Mouse (Mus musculus): ENCODE results near the gene Rps6ka2. TPM values are rescaled to one million over a fixed set of nuclear protein-coding genes. Genes with fewer than 3 reads are reported as not detected.

Gene Rps6ka2
- polyA plus RNA-seq, 1 experiment from 2014 or later, result 11.7 TPM

- no peak overlapping the region for H3K9ac ChIP-seq (replicated peaks; ENCODE audit: low read depth, low read length)
- H3K27me3 ChIP-seq (ENCODE audit: control insufficient read depth, insufficient read depth, low read length), result no peaks in the 10 kb centered on the region
- no peak overlapping the region for H3K27ac ChIP-seq (ENCODE audit: low read length)
- no peaks in the 10 kb centered on the region for H3K9me3 ChIP-seq (ENCODE audit: control insufficient read depth, low read depth, low read length)
- H3K4me1 ChIP-seq (ENCODE audit: control insufficient read depth, insufficient read depth, low read length), result peaks cover 15% of the 10 kb centered on the region
- H3K36me3 ChIP-seq (ENCODE audit: control insufficient read depth, insufficient read depth, low read length), result no peaks in the 10 kb centered on the region
- no peak for ATAC-seq (ENCODE audit: insufficient number of reproducible peaks, insufficient read depth, low FRiP score, low read depth)
- 90% methylated on average over 5 of the region's 5 CpGs for WGBS
- H3K4me2 ChIP-seq (replicated peaks; ENCODE audit: low read depth, low read length), result no peak overlapping the region
- no peak overlapping the region for H3K4me3 ChIP-seq (ENCODE audit: low read depth, low read length)
Measured at GRCm38 (mm10) chr17:7264610-7265009, 94.7 kb downstream of the Rps6ka2 start.

- Histone ChIP-seq H3K4me3 (ENCODE audit: low read depth, low read length) (no peak overlapping the region), H3K4me2 (replicated peaks; ENCODE audit: low read depth, low read length) (no peak overlapping the region), H3K36me3 (ENCODE audit: control insufficient read depth, insufficient read depth, low read length) (no peaks in the 10 kb centered on the region), H3K27me3 (ENCODE audit: control insufficient read depth, insufficient read depth, low read length) (no peaks in the 10 kb centered on the region), H3K4me1 (ENCODE audit: control insufficient read depth, insufficient read depth, low read length) (peaks cover 20% of the 10 kb centered on the region), H3K9me3 (ENCODE audit: control insufficient read depth, low read depth, low read length) (no peaks in the 10 kb centered on the region), H3K9ac (replicated peaks; ENCODE audit: low read depth, low read length) (no peak overlapping the region), H3K27ac (ENCODE audit: low read length) (peak overlapping the region; percentile 55; the same call in 1 of the 2 replicates)
- 48% methylated on average over 4 of the region's 4 CpGs for WGBS
- no peak for ATAC-seq (ENCODE audit: insufficient number of reproducible peaks, insufficient read depth, low FRiP score, low read depth)
Measured at GRCm38 (mm10) chr17:7265291-7265690, 95.4 kb downstream of the Rps6ka2 start.

DNA sequence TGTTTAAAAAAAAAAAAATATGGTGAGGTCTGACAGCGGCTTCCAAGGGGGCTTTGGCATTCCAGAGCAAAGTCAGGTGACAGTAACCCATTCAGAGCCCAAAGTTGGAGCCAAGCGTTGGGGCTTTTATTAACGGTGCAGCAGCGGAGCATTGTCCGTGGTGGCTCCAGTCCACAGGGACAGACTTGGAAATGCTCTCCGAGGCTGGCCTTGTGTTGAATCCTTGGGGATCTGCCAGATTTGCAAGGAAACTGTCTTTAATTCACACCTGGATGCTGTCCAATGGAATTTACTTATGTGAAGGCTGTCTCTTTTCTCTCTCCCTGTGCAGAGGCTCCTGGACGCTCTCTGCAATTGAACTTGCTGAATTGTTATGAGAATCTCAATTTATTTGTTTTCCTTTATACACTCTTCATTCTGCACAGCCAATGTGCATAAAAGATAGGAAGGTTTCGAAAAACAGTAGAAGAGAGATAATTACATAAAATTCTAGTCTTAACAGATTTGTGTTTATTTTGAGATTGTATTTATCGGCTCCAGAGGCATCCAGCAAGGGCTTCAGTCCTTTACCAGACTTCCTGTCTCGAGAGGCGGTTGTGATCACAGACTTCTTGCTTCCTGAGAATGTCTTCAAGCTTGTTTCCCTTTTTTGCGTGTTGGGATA is 95.9 kb downstream of the Rps6ka2 start:
- H3K27me3 ChIP-seq (ENCODE audit: control insufficient read depth, insufficient read depth, low read length), result no peaks in the 10 kb centered on the region
- 41% methylated on average over 12 of the region's 12 CpGs for WGBS
- no peak overlapping the region for H3K4me2 ChIP-seq (replicated peaks; ENCODE audit: low read depth, low read length)
- H3K4me1 ChIP-seq (ENCODE audit: control insufficient read depth, insufficient read depth, low read length), result peaks cover 22% of the 10 kb centered on the region
- no peaks in the 10 kb centered on the region for H3K36me3 ChIP-seq (ENCODE audit: control insufficient read depth, insufficient read depth, low read length)
- H3K4me3 ChIP-seq (ENCODE audit: low read depth, low read length), result no peak overlapping the region
- H3K9ac ChIP-seq (replicated peaks; ENCODE audit: low read depth, low read length), result no peak overlapping the region
- H3K9me3 ChIP-seq (ENCODE audit: control insufficient read depth, low read depth, low read length), result no peaks in the 10 kb centered on the region
- ATAC-seq (ENCODE audit: insufficient number of reproducible peaks, insufficient read depth, low FRiP score, low read depth), result no peak
- H3K27ac ChIP-seq (ENCODE audit: low read length), result peak overlapping the region; percentile 56; the same call in 1 of the 2 replicates

GRCm38 (mm10) chr17:7267843-7268242 is 97.9 kb downstream of the Rps6ka2 start:
- H3K9me3 ChIP-seq (ENCODE audit: control insufficient read depth, low read depth, low read length), result no peaks in the 10 kb centered on the region
- peaks cover 38% of the 10 kb centered on the region for H3K4me1 ChIP-seq (ENCODE audit: control insufficient read depth, insufficient read depth, low read length)
- no peak overlapping the region for H3K9ac ChIP-seq (replicated peaks; ENCODE audit: low read depth, low read length)
- H3K4me3 ChIP-seq (ENCODE audit: low read depth, low read length), result no peak overlapping the region
- no peak overlapping the region for H3K4me2 ChIP-seq (replicated peaks; ENCODE audit: low read depth, low read length)
- no peak for ATAC-seq (ENCODE audit: insufficient number of reproducible peaks, insufficient read depth, low FRiP score, low read depth)
- H3K36me3 ChIP-seq (ENCODE audit: control insufficient read depth, insufficient read depth, low read length), result no peaks in the 10 kb centered on the region
- H3K27ac ChIP-seq (ENCODE audit: low read length), result no peak overlapping the region
- no peaks in the 10 kb centered on the region for H3K27me3 ChIP-seq (ENCODE audit: control insufficient read depth, insufficient read depth, low read length)
- WGBS, result 61% methylated on average over 2 of the region's 2 CpGs

DNA sequence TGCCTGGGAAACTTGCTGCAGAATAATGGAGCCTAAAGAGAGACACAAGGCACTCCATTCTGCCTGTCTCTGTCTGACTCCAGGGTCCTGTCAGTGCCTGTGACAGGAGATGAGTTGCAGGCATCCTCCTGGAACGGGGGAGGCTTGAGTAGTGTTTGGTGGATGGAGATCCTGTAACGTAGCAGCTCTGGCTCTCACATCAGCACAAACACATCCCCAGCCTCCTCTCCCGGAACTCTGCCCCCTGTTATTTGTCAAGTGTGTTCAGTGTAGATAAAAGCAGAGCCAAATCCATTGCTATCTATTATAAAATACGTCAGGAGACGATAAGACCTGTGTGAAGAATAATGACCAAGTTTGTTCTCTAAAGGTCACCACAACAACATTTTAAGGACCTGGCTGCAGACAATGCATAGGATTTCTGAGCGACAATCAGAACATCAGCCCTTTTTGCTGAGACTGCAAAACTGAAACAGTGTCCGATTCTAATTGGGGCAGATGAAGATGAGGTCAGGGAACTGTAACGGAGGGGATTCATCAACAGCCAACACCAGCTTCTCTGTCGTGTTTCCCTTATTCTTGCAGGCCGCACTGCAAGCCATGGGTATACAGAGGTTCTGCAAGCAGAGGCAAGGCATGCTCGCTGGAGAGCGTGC is 99.4 kb downstream of the Rps6ka2 start:
- Histone ChIP-seq H3K9ac (replicated peaks; ENCODE audit: low read depth, low read length) (no peak overlapping the region), H3K27me3 (ENCODE audit: control insufficient read depth, insufficient read depth, low read length) (no peaks in the 10 kb centered on the region), H3K4me2 (replicated peaks; ENCODE audit: low read depth, low read length) (no peak overlapping the region), H3K9me3 (ENCODE audit: control insufficient read depth, low read depth, low read length) (no peaks in the 10 kb centered on the region), H3K4me1 (ENCODE audit: control insufficient read depth, insufficient read depth, low read length) (peaks cover 44% of the 10 kb centered on the region), H3K36me3 (ENCODE audit: control insufficient read depth, insufficient read depth, low read length) (no peaks in the 10 kb centered on the region), H3K4me3 (ENCODE audit: low read depth, low read length) (no peak overlapping the region), H3K27ac (ENCODE audit: low read length) (peak overlapping the region; percentile 71; the same call in 1 of the 2 replicates)
- peak; percentile 21; the same call in 1 of the 2 replicates for ATAC-seq (ENCODE audit: insufficient number of reproducible peaks, insufficient read depth, low FRiP score, low read depth)
- WGBS, result 32% methylated on average over 12 of the region's 12 CpGs

DNA sequence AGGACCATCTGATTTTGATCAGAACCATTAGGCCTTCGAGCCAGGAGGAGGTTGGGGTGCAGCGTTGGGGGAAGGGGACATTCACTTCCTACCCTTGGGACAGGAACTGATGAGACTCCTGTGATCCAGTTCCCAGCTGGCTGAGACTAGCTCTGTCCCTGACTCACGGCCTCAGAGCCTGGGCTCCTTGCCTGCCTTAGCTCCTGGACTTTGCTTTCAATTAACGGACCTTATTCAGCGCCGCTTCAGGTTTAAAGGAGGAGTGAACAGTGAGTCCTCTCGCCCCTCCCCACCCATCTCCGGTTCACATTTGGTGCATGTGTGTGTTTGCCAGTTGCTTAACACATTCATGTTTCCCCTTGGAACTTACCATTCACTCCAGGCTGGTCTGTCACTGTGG is 100.6 kb downstream of the Rps6ka2 start:
- H3K27me3 ChIP-seq (ENCODE audit: control insufficient read depth, insufficient read depth, low read length), result no peaks in the 10 kb centered on the region
- H3K4me2 ChIP-seq (replicated peaks; ENCODE audit: low read depth, low read length), result no peak overlapping the region
- ATAC-seq (ENCODE audit: insufficient number of reproducible peaks, insufficient read depth, low FRiP score, low read depth), result no peak
- whole genome bisulfite sequencing, result 67% methylated on average over 8 of the region's 8 CpGs
- H3K36me3 ChIP-seq (ENCODE audit: control insufficient read depth, insufficient read depth, low read length), result no peaks in the 10 kb centered on the region
- no peaks in the 10 kb centered on the region for H3K9me3 ChIP-seq (ENCODE audit: control insufficient read depth, low read depth, low read length)
- H3K9ac ChIP-seq (replicated peaks; ENCODE audit: low read depth, low read length), result no peak overlapping the region
- peak overlapping the region; percentile 71; the same call in 1 of the 2 replicates for H3K27ac ChIP-seq (ENCODE audit: low read length)
- peaks cover 44% of the 10 kb centered on the region for H3K4me1 ChIP-seq (ENCODE audit: control insufficient read depth, insufficient read depth, low read length)
- H3K4me3 ChIP-seq (ENCODE audit: low read depth, low read length), result no peak overlapping the region

- no peak overlapping the region for H3K9ac ChIP-seq (replicated peaks; ENCODE audit: low read depth, low read length)
- 25% methylated on average over 10 of the region's 10 CpGs for WGBS
- H3K27ac ChIP-seq (ENCODE audit: low read length), result no peak overlapping the region; the same call in 1 of the 2 replicates
- H3K4me1 ChIP-seq (ENCODE audit: control insufficient read depth, insufficient read depth, low read length), result peaks cover 44% of the 10 kb centered on the region
- H3K36me3 ChIP-seq (ENCODE audit: control insufficient read depth, insufficient read depth, low read length), result no peaks in the 10 kb centered on the region
- no peaks in the 10 kb centered on the region for H3K9me3 ChIP-seq (ENCODE audit: control insufficient read depth, low read depth, low read length)
- no peak overlapping the region for H3K4me2 ChIP-seq (replicated peaks; ENCODE audit: low read depth, low read length)
- no peaks in the 10 kb centered on the region for H3K27me3 ChIP-seq (ENCODE audit: control insufficient read depth, insufficient read depth, low read length)
- H3K4me3 ChIP-seq (ENCODE audit: low read depth, low read length), result no peak overlapping the region
- ATAC-seq (ENCODE audit: insufficient number of reproducible peaks, insufficient read depth, low FRiP score, low read depth), result 0 out of 2 replicates have a peak, but pooled peaks have one; percentile 46
Measured at GRCm38 (mm10) chr17:7271522-7272134, 101.7 kb downstream of the Rps6ka2 start.

- H3K4me1 ChIP-seq (ENCODE audit: control insufficient read depth, insufficient read depth, low read length), result peaks cover 42% of the 10 kb centered on the region
- H3K27ac ChIP-seq (ENCODE audit: low read length), result peak overlapping the region; percentile 61; the same call in 1 of the 2 replicates
- peak; percentile 42; the same call in 1 of the 2 replicates for ATAC-seq (ENCODE audit: insufficient number of reproducible peaks, insufficient read depth, low FRiP score, low read depth)
- H3K4me3 ChIP-seq (ENCODE audit: low read depth, low read length), result no peak overlapping the region
- H3K9me3 ChIP-seq (ENCODE audit: control insufficient read depth, low read depth, low read length), result no peaks in the 10 kb centered on the region
- no peak overlapping the region for H3K4me2 ChIP-seq (replicated peaks; ENCODE audit: low read depth, low read length)
- 10% methylated on average over 9 of the region's 9 CpGs for WGBS
- no peaks in the 10 kb centered on the region for H3K27me3 ChIP-seq (ENCODE audit: control insufficient read depth, insufficient read depth, low read length)
- no peak overlapping the region for H3K9ac ChIP-seq (replicated peaks; ENCODE audit: low read depth, low read length)
- H3K36me3 ChIP-seq (ENCODE audit: control insufficient read depth, insufficient read depth, low read length), result no peaks in the 10 kb centered on the region
Measured at GRCm38 (mm10) chr17:7273054-7273453, 103.1 kb downstream of the Rps6ka2 start.
